Mouse (Mus musculus) G1E (cell line): ENCODE results near the gene Rasgrp3. TPM values are rescaled to one million over a fixed set of nuclear protein-coding genes. Genes with fewer than 3 reads are reported as not detected.

Source experiments
- ATAC-seq: 2 replicates; pipeline ENCODE4 v1.8.0; 2016; ENCODE audit warnings: mild to moderate bottlenecking; ENCODE audit not compliant: insufficient number of reproducible peaks, poor library complexity, low FRiP score, severe bottlenecking; ENCODE audit errors: extremely low read depth
- DNase-seq: peaks from one replicate; pipeline ENCODE4 v3.0.0; 2012; ENCODE audit warnings: low spot score
- H3K27me3 ChIP-seq: 2 replicates; pipeline ENCODE4 v1.6.1; 2012; ENCODE audit warnings: mild to moderate bottlenecking, low read length, inconsistent platforms; ENCODE audit not compliant: insufficient read depth
- H3K36me3 ChIP-seq: replicated peaks from 2 replicates; pipeline ENCODE3; 2012; ENCODE audit warnings: mild to moderate bottlenecking, inconsistent platforms
- H3K4me1 ChIP-seq: 2 replicates; pipeline ENCODE4 v1.6.1; 2012; ENCODE audit warnings: low read depth, low read length, inconsistent platforms, mixed read lengths; ENCODE audit not compliant: insufficient read depth
- H3K4me3 ChIP-seq: 2 replicates; pipeline ENCODE4 v1.5.1; 2012; ENCODE audit warnings: low read depth, mild to moderate bottlenecking, inconsistent platforms, low read length, moderate library complexity, mixed read lengths
- H3K9me3 ChIP-seq: replicated peaks from 2 replicates; pipeline ENCODE4 v1.6.1; 2012; ENCODE audit warnings: inconsistent platforms
- CTCF ChIP-seq: IDR thresholded peaks from 2 replicates; pipeline ENCODE4 v1.5.1; 2012; ENCODE audit warnings: low read depth, low read length, inconsistent platforms, mixed read lengths
- GATA1 ChIP-seq: IDR thresholded peaks from 2 replicates; pipeline ENCODE4 v1.6.1; 2012; ENCODE audit warnings: borderline replicate concordance, low read length, inconsistent platforms, mixed read lengths
- GATA2 ChIP-seq: IDR thresholded peaks from 2 replicates; pipeline ENCODE4 v1.6.1; 2012; ENCODE audit warnings: low read depth, low read length, inconsistent platforms, borderline replicate concordance
- POLR2AphosphoS5 ChIP-seq: IDR thresholded peaks from 2 replicates; pipeline ENCODE4 v1.6.1; 2012; ENCODE audit warnings: low read depth, low read length, inconsistent platforms; ENCODE audit not compliant: insufficient replicate concordance
- TAL1 ChIP-seq: conservative IDR thresholded peaks from 2 replicates; pipeline ENCODE4 v1.6.1; 2012; ENCODE audit warnings: low read depth, low read length, inconsistent platforms, mixed read lengths
- polyA plus RNA-seq: library from polyadenylated mRNA; stranded (reverse); fragments of >175 nt; gene quantifications from 2 replicates; pipeline ENCODE4 v1.2.3, GENCODE M21; 2012
- total RNA-seq, 2 experiments: library from RNA; stranded (forward) in 1 of 2; stranded (reverse) in 1 of 2; fragments of 200-1000 nt in 1 of 2; fragments of >200 nt in 1 of 2; fragmentation: Nextera tagmentation in 1 of 2; gene quantifications; 2 replicates each; pipeline ENCODE4 v1.2.3; 2014 to 2017

Gene Rasgrp3
- total and polyA plus RNA-seq, 3 experiments: 0.11 TPM; not detected in 2

DNA sequence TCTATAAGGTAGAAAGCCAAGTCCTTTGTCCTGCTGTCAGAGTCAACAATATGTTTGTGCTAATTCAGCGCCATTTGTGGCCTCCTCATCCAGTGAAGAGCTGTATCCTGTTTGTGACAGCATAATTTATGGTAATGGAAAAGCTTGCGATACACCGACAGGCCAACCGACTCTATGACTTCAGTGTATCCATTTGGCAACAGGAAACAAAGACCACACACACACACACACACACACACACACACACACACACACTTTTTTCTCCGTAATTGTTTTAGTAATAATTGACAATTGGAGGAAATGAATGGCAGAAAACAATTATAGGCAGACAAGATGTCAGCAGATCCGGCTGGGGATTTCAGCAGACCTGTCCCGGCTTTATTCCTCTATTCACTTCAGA lies 4.9 kb downstream of the Rasgrp3 start:
- no peak for ATAC-seq
- H3K4me3 ChIP-seq: no peak overlapping the region

DNA sequence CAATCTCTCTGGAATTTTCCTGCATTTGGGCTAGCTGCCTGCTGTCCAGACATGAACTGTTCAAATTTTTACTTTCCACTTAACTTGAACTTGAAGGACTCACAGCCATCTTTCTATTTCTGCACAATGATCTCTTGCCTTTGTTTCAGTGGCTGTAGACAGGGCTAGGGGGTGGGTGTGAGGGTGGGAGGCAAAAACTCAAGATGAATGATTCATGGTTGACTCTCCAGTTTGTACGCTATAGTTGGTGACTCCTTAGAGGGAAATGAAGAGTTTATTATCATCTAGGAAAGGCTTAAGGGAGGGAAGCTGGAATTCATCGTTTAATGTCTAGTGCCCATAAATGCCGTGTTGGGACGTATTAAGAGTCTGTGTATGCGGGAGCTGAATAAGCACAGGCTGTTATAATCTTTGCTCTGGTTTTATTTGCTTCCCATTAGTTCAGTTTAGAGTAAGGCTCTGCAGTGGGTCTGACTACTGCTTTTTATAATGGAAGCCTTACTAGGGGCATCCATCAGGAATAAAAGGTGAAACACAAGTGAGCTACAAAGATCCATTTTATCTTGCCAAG lies 5.6 kb downstream of the Rasgrp3 start:
- Histone ChIP-seq H3K36me3 (no peaks in the 10 kb centered on the region), H3K27me3 (no peaks in the 10 kb centered on the region), H3K9me3 (peaks cover 14% of the 10 kb centered on the region), H3K4me1 (no peaks in the 10 kb centered on the region), H3K4me3 (no peak overlapping the region)
- no peak for ATAC-seq
- no peak for DNase-seq
- no peak for TF ChIP-seq POLR2AphosphoS5
- TF ChIP-seq TAL1: no peak
- no peak for TF ChIP-seq GATA2
- no peak for TF ChIP-seq CTCF
- TF ChIP-seq GATA1: no peak

More for the DNA sequence above, 4.9 kb downstream of the Rasgrp3 start:
- H3K4me1 ChIP-seq: no peaks in the 10 kb centered on the region
- no peak for TF ChIP-seq POLR2AphosphoS5
- no peak for TF ChIP-seq TAL1
- TF ChIP-seq CTCF: no peak
- TF ChIP-seq GATA2: no peak
- TF ChIP-seq GATA1: no peak
- peaks cover 14% of the 10 kb centered on the region for H3K9me3 ChIP-seq
- DNase-seq: no peak
- H3K27me3 ChIP-seq: no peaks in the 10 kb centered on the region
- no peaks in the 10 kb centered on the region for H3K36me3 ChIP-seq

DNA sequence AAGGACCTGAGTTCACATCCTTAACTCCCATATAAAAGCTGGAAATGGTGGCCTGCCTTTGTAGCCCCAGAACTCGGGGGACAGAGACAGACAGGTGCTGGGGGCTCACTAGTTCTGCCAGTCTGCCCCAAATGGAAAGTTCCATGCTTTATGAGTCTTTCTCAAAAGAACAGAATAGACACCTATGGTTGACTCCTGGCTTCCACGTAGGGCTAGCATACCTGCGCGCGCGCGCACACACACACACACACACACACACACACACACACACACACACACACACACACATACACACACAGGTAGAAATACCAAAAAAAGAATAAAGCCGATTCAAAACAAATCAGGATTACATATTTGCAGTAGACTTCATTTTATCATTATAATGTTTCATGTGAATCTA lies 6.7 kb downstream of the Rasgrp3 start:
- ATAC-seq (no peak), DNase-seq (no peak)
- H3K27me3 ChIP-seq: no peaks in the 10 kb centered on the region
- H3K36me3 ChIP-seq: no peaks in the 10 kb centered on the region
- TF ChIP-seq GATA2 (no peak), TAL1 (no peak), CTCF (no peak), POLR2AphosphoS5 (no peak), GATA1 (no peak)
- no peak overlapping the region for H3K4me3 ChIP-seq
- no peaks in the 10 kb centered on the region for H3K4me1 ChIP-seq
- H3K9me3 ChIP-seq: peaks cover 12% of the 10 kb centered on the region

DNA sequence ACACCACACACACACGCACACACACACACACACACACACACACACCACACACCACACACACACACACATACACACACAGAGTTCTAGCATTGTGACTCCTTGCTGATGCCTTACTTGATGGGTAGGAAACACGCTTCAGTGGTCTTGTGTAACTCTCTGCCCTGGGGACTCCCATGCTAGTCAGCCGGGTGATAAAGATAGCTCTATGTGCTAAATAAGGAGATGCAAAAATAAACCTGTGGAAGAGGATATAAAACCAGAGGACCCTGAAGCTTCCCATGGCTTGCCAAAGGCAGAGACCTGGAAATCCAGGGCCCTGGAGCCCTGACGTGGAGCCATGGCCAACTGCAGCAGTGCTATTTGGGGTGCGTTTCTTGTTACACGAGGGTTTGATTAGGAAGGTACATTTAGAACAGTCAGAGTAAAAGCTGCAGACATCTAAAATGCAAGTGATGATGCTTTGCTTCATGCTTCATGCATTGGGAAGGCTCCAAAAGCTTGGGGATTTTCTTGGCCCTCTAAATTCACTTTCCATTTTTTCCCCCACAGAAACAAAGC lies 7.4 kb downstream of the Rasgrp3 start:
- no peak for TF ChIP-seq TAL1
- TF ChIP-seq CTCF: no peak
- TF ChIP-seq GATA2: no peak
- TF ChIP-seq GATA1: no peak
- TF ChIP-seq POLR2AphosphoS5: no peak
- Histone ChIP-seq H3K36me3 (no peaks in the 10 kb centered on the region), H3K4me3 (no peak overlapping the region), H3K27me3 (no peaks in the 10 kb centered on the region), H3K4me1 (no peaks in the 10 kb centered on the region), H3K9me3 (peaks cover 11% of the 10 kb centered on the region)
- ATAC-seq (no peak), DNase-seq (no peak)

DNA sequence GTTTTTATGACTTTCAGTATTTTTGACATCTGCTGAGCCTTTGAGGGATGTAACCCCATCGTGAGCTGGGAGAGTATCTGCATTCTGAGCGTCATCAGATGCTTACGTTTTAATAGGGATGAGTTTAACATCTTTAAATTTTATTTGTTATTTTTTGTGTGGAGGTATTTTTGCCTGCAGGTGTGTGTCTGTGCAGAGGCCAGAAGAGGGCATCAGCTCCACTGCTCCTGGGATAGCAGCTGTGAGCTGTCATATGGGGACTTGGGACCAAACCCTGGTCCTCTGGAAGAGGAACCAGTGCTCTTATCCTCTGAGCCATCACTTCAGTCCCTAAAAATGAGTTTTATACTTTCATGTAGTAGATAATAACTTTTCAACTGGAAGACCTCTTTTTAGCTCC lies 12.6 kb downstream of the Rasgrp3 start:
- no peaks in the 10 kb centered on the region for H3K27me3 ChIP-seq
- no peak for ATAC-seq
- peaks cover 5% of the 10 kb centered on the region for H3K9me3 ChIP-seq

DNA sequence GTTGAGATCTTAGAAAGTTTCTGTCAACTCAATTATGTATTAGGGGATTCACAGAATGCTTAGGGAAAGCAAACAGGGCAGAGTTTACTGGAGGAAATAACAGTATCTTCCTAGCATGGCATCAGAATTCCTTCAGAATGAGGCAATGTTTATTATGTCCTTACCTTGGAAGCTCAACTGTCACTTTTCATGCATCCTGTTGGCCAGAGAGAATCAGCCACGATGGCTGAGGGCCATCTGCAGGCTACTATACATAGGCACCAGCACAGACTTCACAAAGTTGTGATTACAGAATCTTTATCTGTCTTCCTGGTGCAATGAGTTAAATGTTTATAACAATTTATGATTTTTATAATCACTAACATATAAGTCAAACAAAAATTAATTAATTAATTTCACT lies 13.3 kb downstream of the Rasgrp3 start:
- no peaks in the 10 kb centered on the region for H3K36me3 ChIP-seq
- TF ChIP-seq GATA1 (no peak), GATA2 (no peak), POLR2AphosphoS5 (no peak), CTCF (no peak), TAL1 (no peak)

More for the DNA sequence above, 12.6 kb downstream of the Rasgrp3 start:
- H3K36me3 ChIP-seq: no peaks in the 10 kb centered on the region
- H3K4me3 ChIP-seq: no peak overlapping the region
- no peaks in the 10 kb centered on the region for H3K4me1 ChIP-seq
- TF ChIP-seq CTCF (no peak), TAL1 (no peak), POLR2AphosphoS5 (no peak), GATA1 (no peak)
- no peak for DNase-seq

More for the DNA sequence above, 13.3 kb downstream of the Rasgrp3 start:
- Histone ChIP-seq H3K27me3 (no peaks in the 10 kb centered on the region), H3K4me3 (no peak overlapping the region), H3K9me3 (peaks cover 5% of the 10 kb centered on the region), H3K4me1 (no peaks in the 10 kb centered on the region)
- ATAC-seq (no peak), DNase-seq (no peak)
